Comparison of ENCODE assay signal across 19 mouse cellular contexts in genomic region chr14:46005307-46005706, GRCm38 (mm10).
"Had no signal": no experiment of that assay in that cellular context is flagged by ENCODE, and none has a peak within 500 bp of the region (broad histone marks: within the 10 kb centered on the region; RNA-seq: fewer than 3 reads in every experiment).

No protein-coding gene starts in this region.

- H3K4me3 ChIP-seq: lung, embryonic 15.5 days; midbrain, embryonic 10.5 days; midbrain, embryonic 12.5 days; myocyte; neural tube, embryonic 13.5 days; neural tube, embryonic 15.5 days had no signal

- H3K9ac ChIP-seq: lung, embryonic 15.5 days; midbrain, embryonic 12.5 days; neural tube, embryonic 13.5 days; neural tube, embryonic 15.5 days had no signal

- DNase-seq: lung, adult 18-20 months; lung, postnatal 10 days; lung, postnatal 4 days; midbrain, embryonic 14.5 days; retina, postnatal 1 day; right cerebral cortex, adult 18-20 months; right cerebral cortex, postnatal 25 days; right cerebral cortex, postnatal 4 days; spleen, adult 18-20 months; thymus, adult 18-20 months; thymus, postnatal 14 days; thymus, postnatal 36 days had no signal

- H3K4me1 ChIP-seq: midbrain, embryonic 12.5 days; neural tube, embryonic 13.5 days; neural tube, embryonic 15.5 days had no signal

- H3K4me2 ChIP-seq: lung, embryonic 15.5 days; midbrain, embryonic 12.5 days; neural tube, embryonic 13.5 days; neural tube, embryonic 15.5 days had no signal

- H3K36me3 ChIP-seq: lung, embryonic 15.5 days; midbrain, embryonic 10.5 days; midbrain, embryonic 12.5 days; neural tube, embryonic 13.5 days; neural tube, embryonic 15.5 days had no signal

- H3K9me3 ChIP-seq: lung, embryonic 15.5 days; midbrain, embryonic 10.5 days; midbrain, embryonic 12.5 days; neural tube, embryonic 13.5 days; neural tube, embryonic 15.5 days had no signal

- H3K27ac ChIP-seq: lung, embryonic 15.5 days; midbrain, embryonic 10.5 days; midbrain, embryonic 12.5 days; neural tube, embryonic 13.5 days; neural tube, embryonic 15.5 days had no signal

- H3K27me3 ChIP-seq: lung, embryonic 15.5 days; midbrain, embryonic 12.5 days; neural tube, embryonic 13.5 days; neural tube, embryonic 15.5 days had no signal

- ATAC-seq: midbrain, embryonic 16.5 days had no signal
